Mouse (Mus musculus): Measurements from ENCODE around the gene Fbln1. TPM values are rescaled to one million over a fixed set of nuclear protein-coding genes. Genes with fewer than 3 reads are reported as not detected.

Fbln1 gene
- polyA plus RNA-seq, 1 experiment, result not detected

DNA sequence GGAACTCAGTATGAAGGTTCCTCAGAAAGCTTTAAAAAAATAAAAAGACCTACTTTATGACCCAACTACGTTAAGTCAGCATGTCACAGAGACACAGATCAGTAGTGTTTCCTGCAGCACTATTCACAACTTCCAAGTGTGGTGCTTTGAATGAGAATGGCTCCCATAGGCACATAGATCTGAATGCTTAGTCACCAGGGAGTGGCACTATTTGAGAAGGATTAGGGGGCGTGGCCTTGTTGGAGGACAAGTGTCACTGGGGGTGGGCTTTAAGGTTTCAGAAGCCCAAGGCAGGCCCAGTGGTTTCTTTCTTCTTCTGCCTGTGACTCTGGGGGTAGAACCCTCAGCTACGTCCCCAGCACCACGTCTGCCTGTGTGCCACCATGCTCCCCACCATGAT lies 98.2 kb downstream of the Fbln1 start:
- WGBS, result 94% methylated on average over 4 of the region's 4 CpGs
- no peak overlapping the region for H3K4me3 ChIP-seq (ENCODE audit: insufficient read depth, low read depth, low read length)
- no peak overlapping the region for H3K27ac ChIP-seq (ENCODE audit: insufficient read depth, low read depth, low read length)
- H3K4me1 ChIP-seq (ENCODE audit: control insufficient read depth, insufficient read depth, low read length), result no peaks in the 10 kb centered on the region
- TF ChIP-seq POLR2A (IDR thresholded peaks at IDR 0.05; ENCODE audit: insufficient read depth, low read depth, low read length) (no peak), CTCF (IDR thresholded peaks at IDR 0.05; ENCODE audit: insufficient read depth, low read depth, low read length) (no peak)

DNA sequence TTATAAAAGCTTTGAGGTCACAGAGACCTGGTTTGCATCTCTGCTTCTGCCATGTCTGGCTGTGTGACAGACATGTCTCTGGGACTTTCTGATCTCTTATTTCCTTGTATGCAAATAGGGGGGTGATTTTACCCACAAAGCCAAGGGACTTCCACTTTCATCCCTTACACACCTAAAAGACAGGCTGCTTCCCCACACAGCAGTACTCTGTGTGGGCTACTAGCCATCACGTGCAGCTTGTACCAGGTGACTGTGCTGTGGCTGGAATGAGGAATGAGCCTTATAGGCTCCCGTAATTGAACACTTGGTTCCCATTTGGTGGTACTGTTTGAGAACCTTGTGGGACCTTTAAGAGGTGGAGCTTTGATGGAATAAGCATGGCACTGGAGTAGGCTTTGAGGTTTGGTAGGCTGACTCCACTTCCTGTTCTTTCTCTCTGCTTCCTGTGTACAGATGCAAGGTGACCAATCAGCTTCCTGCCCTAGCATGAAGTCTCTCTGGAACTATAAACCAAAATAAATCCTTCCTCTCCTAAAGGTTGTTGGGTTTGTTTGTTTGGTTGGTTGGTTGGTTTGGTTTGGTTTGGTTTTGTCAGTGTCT lies 101.4 kb downstream of the Fbln1 start:
- WGBS, result 93% methylated on average over 2 of the region's 2 CpGs
- Histone ChIP-seq H3K4me1 (ENCODE audit: control insufficient read depth, insufficient read depth, low read length) (no peaks in the 10 kb centered on the region), H3K27ac (ENCODE audit: insufficient read depth, low read depth, low read length) (no peak overlapping the region), H3K4me3 (ENCODE audit: insufficient read depth, low read depth, low read length) (no peak overlapping the region)
- TF ChIP-seq CTCF (IDR thresholded peaks at IDR 0.05; ENCODE audit: insufficient read depth, low read depth, low read length), result no peak

DNA sequence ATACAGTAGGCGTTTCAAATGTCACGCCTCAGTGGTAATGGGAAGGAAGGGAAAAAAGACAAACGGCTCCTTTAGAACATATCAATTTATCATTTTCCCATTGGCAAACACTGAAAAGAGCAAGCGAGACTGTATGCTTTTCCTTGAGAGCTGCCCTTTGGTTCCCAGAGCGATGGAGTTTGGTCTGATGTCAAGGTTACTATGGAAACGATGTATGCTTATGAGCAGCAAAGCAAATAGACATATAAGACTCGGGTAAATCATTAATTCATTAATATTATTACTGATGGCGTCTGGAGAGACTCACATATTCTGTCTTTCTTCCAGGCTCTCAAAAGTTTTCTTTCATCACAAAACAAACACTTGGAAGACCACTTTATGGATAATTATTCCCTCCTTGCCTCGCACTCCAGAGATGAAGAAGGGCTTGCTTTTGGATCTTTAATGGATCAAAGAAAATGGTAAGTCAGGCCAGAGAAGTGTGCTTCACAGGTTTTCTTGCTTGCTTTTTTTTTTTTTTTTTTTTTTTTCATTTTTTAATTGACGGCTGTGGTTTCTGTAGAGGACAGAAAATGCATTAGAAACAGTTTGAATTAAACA lies 105.4 kb downstream of the Fbln1 start:
- Histone ChIP-seq H3K4me3 (ENCODE audit: insufficient read depth, low read depth, low read length) (no peak overlapping the region), H3K4me1 (ENCODE audit: control insufficient read depth, insufficient read depth, low read length) (no peaks in the 10 kb centered on the region), H3K27ac (ENCODE audit: insufficient read depth, low read depth, low read length) (no peak overlapping the region)
- TF ChIP-seq POLR2A (IDR thresholded peaks at IDR 0.05; ENCODE audit: insufficient read depth, low read depth, low read length) (no peak), CTCF (IDR thresholded peaks at IDR 0.05; ENCODE audit: insufficient read depth, low read depth, low read length) (no peak)
- WGBS, result 61% methylated on average over 10 of the region's 10 CpGs

DNA sequence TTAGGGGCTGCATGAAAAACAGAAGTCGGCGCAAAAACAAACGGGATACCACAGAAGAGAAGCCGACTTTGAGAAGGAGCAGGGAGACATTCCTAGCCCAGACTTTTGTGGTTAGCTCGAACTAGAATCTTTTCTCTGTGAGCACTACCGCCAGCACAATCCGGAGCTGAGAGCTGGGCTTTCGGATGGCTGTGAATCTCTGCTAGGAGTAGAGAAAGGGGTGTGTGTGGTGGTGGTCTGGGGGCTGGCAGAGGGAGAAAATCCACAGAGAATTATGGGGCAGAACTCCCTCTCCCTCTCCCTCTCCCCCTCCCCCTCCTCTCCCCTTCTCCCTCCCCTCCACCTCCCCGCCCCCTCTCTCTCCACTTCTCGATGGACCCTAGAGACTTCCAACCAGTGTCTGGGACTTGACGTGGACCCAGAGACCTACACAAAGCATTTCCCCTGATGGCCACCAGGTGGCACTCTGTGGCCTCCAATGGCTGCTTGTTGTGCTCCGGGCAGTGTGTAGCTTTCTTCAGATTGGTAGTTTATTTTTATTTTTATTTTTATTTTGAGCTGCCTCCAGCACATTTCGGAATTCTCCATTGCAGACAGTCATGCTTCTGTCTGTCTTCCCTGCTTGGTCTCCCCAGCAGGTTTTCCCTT lies 109.8 kb downstream of the Fbln1 start:
- no peak overlapping the region for H3K4me3 ChIP-seq (ENCODE audit: insufficient read depth, low read depth, low read length)
- TF ChIP-seq POLR2A (IDR thresholded peaks at IDR 0.05; ENCODE audit: insufficient read depth, low read depth, low read length), result no peak
- TF ChIP-seq CTCF (IDR thresholded peaks at IDR 0.05; ENCODE audit: insufficient read depth, low read depth, low read length), result peak; percentile 71
- WGBS, result 37% methylated on average over 12 of the region's 13 CpGs
- no peak overlapping the region for H3K27ac ChIP-seq (ENCODE audit: insufficient read depth, low read depth, low read length)
- peaks cover 6% of the 10 kb centered on the region; the same call in 1 of the 2 replicates for H3K4me1 ChIP-seq (ENCODE audit: control insufficient read depth, insufficient read depth, low read length)

DNA sequence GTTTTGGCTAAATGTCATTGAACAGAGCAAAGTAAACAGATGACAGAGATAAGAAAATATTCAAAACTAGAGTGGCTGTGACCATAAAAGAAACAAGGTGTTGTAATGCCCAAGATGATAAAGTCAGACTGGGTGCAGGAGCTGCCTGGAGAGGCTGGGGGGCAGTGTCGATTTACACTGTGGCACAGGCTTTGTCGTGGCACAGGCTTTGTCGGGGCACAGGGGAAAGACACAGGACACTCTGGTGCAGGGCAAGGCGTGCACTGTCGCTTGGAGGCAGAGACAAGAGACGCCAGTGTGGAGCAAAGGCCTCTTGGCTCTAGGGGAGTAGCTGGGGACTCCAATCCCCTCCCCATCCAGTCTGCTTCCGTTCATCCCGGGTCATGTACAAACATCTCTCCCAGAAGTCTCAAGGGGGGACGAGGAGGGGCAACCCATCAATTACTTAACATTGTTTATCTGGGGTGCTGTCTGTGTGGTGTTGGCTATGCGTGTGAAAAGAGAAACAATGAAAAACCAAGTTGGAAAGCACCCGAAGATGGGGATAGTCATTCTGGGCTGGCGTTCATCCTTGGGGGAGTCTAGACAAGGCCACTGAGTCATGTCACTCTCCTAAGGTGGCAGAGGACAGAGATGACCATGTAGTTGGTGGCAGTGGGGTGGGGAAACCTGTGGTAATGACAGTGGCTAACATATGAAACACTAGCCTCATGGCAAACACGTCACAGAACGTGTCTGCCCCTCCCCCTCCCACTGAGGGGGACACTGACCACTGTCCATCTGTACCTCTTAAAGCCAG lies 110.8 kb downstream of the Fbln1 start:
- H3K27ac ChIP-seq (ENCODE audit: insufficient read depth, low read depth, low read length), result no peak overlapping the region
- WGBS, result 66% methylated on average over 14 of the region's 14 CpGs
- TF ChIP-seq POLR2A (IDR thresholded peaks at IDR 0.05; ENCODE audit: insufficient read depth, low read depth, low read length) (no peak), CTCF (IDR thresholded peaks at IDR 0.05; ENCODE audit: insufficient read depth, low read depth, low read length) (no peak)
- H3K4me3 ChIP-seq (ENCODE audit: insufficient read depth, low read depth, low read length), result no peak overlapping the region
- peaks cover 6% of the 10 kb centered on the region; the same call in 1 of the 2 replicates for H3K4me1 ChIP-seq (ENCODE audit: control insufficient read depth, insufficient read depth, low read length)

DNA sequence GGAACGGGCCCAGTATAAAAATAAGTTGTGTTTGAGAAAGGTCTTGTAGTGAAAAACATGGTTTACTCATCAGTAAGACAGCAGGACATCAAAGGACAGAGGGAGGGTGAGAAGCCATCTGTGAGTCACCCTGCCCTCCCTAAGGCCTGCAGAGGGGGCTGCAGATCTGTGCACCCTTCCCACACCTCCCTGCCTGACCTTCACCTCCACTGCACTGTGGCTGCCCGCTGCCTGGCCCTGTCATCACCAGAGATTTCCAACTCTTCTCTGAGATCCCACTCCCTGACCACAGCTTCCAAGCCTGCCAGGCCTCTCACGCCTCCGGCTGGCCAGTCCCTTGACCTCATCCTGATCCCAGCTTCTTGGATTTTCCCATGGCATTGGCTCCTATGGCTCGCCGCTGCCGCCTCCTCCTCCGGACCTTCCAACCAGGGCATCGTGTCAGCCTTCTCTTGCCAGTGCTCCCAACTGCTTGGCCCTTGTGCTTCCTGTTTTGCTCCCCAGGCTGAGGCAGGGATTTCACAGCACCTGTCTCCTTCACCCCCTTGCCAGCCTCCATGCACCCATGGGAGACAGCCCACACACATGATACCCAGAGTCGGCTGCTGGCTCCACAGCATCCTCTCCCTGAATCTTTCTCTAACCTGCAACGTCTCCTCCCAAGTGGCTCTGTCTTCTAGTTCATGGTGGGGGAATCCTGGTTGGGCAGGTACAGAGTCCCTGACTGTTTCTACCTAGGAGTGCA lies 114.3 kb downstream of the Fbln1 start:
- H3K27ac ChIP-seq (ENCODE audit: insufficient read depth, low read depth, low read length), result no peak overlapping the region
- TF ChIP-seq POLR2A (IDR thresholded peaks at IDR 0.05; ENCODE audit: insufficient read depth, low read depth, low read length), result no peak
- no peak for TF ChIP-seq CTCF (IDR thresholded peaks at IDR 0.05; ENCODE audit: insufficient read depth, low read depth, low read length)
- 82% methylated on average over 11 of the region's 11 CpGs for WGBS
- H3K4me3 ChIP-seq (ENCODE audit: insufficient read depth, low read depth, low read length), result no peak overlapping the region
- H3K4me1 ChIP-seq (ENCODE audit: control insufficient read depth, insufficient read depth, low read length), result peaks cover 6% of the 10 kb centered on the region; the same call in 1 of the 2 replicates

DNA sequence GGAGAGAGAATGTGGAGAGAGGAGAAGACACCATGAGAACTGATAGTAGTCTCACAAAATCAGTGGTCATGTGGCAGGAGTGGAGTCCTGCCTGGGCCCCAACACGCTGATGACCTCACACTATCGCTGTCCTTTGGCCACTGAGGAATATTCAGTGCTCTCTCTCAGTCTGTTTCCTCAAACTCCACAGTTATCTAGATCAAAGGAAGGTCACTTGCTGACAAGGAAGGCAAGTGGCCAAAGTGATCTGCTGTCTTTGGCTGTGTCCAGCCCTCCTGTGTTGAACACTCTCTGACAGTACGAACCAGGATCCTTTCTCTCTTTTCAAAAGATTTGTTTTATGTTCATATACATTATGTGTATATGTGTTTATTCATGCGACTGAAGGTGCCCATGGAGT lies 117.5 kb downstream of the Fbln1 start:
- WGBS, result 90% methylated on average over 4 of the region's 4 CpGs
- H3K4me3 ChIP-seq (ENCODE audit: insufficient read depth, low read depth, low read length), result no peak overlapping the region
- H3K4me1 ChIP-seq (ENCODE audit: control insufficient read depth, insufficient read depth, low read length), result peaks cover 10% of the 10 kb centered on the region; the same call in 1 of the 2 replicates
- TF ChIP-seq CTCF (IDR thresholded peaks at IDR 0.05; ENCODE audit: insufficient read depth, low read depth, low read length), result no peak
- no peak for TF ChIP-seq POLR2A (IDR thresholded peaks at IDR 0.05; ENCODE audit: insufficient read depth, low read depth, low read length)
- no peak overlapping the region for H3K27ac ChIP-seq (ENCODE audit: insufficient read depth, low read depth, low read length)

DNA sequence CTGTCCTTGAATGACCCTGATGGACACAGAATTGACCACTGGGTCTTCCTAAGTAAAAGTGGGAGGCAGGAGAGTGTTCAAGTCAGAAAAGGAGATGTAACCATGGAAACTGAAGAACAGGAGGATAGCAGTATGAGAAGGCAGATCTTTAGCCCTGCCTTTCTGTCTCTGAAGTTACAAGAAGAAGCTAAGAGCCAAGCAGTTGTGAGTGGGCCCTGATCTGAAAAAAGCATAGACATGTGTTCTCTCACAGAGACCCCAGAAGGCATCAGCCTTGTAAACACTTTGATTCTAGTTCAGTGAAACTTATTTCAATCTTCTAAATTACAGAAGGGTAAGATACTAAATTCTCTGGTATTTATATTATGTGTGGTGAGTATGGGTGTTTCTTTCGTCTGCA lies 118.7 kb downstream of the Fbln1 start:
- 97% methylated on average over 1 of the region's 1 CpGs for WGBS
- Histone ChIP-seq H3K4me3 (ENCODE audit: insufficient read depth, low read depth, low read length) (no peak overlapping the region), H3K4me1 (ENCODE audit: control insufficient read depth, insufficient read depth, low read length) (peaks cover 10% of the 10 kb centered on the region; the same call in 1 of the 2 replicates), H3K27ac (ENCODE audit: insufficient read depth, low read depth, low read length) (no peak overlapping the region)
- no peak for TF ChIP-seq CTCF (IDR thresholded peaks at IDR 0.05; ENCODE audit: insufficient read depth, low read depth, low read length)
- TF ChIP-seq POLR2A (IDR thresholded peaks at IDR 0.05; ENCODE audit: insufficient read depth, low read depth, low read length), result no peak

All from olfactory bulb, adult 2 months (tissue).